Mouse (Mus musculus): ENCODE results near the gene Rnf183. TPM values are rescaled to one million over a fixed set of nuclear protein-coding genes. Genes with fewer than 3 reads are reported as not detected.

Rnf183 gene
- polyA plus RNA-seq, 1 experiment from 2014 or later = not detected

DNA sequence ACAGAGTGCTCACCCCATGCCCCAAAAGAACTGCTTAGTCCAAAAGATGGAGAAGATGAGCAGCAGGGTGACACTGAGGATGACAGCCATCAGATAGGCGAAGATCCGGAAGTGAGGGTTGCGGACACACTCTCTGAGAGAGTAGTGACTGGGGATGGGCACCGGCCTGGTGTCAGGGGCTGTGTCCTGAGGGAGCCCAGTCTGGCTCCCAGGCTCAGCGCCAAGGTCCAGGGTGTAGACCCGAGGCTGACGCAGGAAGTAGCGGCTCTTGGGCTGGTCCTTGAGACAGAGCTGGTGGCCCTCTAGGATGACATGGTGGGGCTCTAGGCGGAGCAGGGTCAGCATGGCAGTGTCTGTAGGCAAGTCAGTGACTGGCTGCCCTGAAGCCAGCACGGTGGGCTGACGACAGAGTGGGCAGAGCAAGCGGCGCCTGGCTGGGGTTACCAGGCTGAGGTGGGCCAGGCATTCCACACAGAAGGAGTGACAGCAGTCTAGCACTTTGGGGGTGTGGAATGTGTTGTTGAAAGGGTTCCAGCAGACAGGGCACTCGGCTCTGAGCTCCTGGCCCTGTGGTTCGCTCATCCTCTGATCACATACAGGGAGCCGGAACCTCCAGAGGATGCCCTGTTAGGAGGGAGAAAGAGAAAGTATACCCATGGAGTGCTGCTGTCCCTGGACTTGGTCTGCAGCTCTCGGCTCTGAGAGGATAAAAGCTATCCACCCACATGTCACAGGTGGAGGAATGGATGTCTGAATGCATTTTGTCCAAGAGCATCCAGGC lies 6.9 kb downstream of the Rnf183 start:
- 84% methylated on average over 17 of the region's 17 CpGs for WGBS
- ATAC-seq = 0 out of 2 replicates have a peak, but pooled peaks have one; percentile 36

DNA sequence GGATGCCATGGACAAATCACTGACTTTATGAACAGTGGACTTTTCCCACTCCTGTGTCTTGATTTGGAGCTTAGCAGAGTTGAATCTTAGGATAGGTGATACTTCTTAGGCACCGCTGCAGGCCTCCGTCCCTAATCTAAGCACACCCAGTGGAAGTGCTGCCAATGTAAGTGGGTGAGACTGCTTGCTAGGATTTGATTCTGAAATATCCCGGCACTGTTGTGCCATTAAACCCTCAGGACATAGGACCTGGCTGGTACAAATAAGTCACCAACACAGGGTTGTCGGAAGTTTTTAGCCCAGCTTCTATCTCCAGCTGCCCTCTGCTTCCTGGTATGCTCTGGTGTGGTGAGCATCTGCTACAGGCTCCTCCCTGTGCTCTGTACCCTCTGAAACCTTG lies 9.2 kb downstream of the Rnf183 start:
- Histone ChIP-seq H3K27ac (no peak overlapping the region), H3K36me3 (ENCODE audit: poor library complexity, severe bottlenecking) (peaks cover 52% of the 10 kb centered on the region), H3K27me3 (no peaks in the 10 kb centered on the region), H3K4me3 (no peak overlapping the region), H3K4me1 (no peaks in the 10 kb centered on the region), H3K4me2 (no peak overlapping the region), H3K9me3 (replicated peaks) (no peaks in the 10 kb centered on the region), H3K9ac (no peak overlapping the region)
- WGBS = 95% methylated on average over 4 of the region's 4 CpGs
- no peak for ATAC-seq

More for the DNA sequence above, 6.9 kb downstream of the Rnf183 start:
- Histone ChIP-seq H3K4me3 (no peak overlapping the region), H3K27ac (no peak overlapping the region), H3K4me2 (no peak overlapping the region), H3K9ac (no peak overlapping the region), H3K36me3 (ENCODE audit: poor library complexity, severe bottlenecking) (peaks cover 29% of the 10 kb centered on the region), H3K4me1 (no peaks in the 10 kb centered on the region), H3K27me3 (no peaks in the 10 kb centered on the region), H3K9me3 (replicated peaks) (no peaks in the 10 kb centered on the region)

DNA sequence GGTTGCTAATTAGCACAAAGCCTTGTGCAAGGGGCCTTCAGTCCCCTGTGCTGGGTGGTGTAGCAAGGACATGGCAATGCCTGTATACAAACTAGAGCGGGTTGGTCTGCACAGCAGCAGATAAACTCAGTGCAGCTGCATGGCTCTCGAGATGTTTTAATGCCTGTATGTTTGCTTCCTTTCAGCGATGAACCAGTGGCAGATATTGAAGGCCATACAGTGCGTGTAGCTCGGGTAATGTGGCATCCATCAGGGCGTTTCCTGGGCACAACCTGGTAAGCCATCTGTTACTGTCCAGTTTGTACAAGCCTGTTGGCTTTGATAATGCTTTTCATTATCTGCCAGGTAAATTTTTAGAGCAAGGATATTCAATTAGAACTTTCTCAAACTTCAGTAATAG lies 16.0 kb downstream of the Rnf183 start:
- H3K9me3 ChIP-seq (replicated peaks) = no peaks in the 10 kb centered on the region
- ATAC-seq = no peak

DNA sequence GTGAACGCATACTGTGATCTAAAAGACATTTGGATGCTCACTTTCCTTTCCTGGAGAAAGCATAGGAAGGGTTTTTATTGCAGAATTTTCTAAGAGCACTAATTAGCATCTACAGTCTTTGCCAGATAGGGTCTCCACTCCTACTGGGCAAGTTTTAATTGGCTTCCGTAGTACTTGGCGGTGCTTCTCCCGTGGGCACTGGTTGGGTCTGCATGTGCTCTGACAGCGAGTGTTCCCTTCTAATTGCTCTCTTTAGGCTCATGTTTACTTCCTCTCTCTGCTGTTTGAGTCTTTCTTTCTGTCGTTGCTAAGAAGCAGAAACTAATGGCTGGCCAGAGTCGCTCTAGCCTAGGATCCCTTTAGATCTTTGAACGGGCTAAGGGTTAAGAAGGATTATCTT lies 16.6 kb downstream of the Rnf183 start:
- no peaks in the 10 kb centered on the region for H3K9me3 ChIP-seq (replicated peaks)
- H3K9ac ChIP-seq = no peak overlapping the region
- H3K27me3 ChIP-seq = no peaks in the 10 kb centered on the region
- H3K27ac ChIP-seq = no peak overlapping the region
- no peak; the same call in 1 of the 2 replicates for ATAC-seq
- H3K4me3 ChIP-seq = no peak overlapping the region
- no peak overlapping the region for H3K4me2 ChIP-seq
- H3K36me3 ChIP-seq (ENCODE audit: poor library complexity, severe bottlenecking) = peaks cover 99% of the 10 kb centered on the region
- 60% methylated on average over 8 of the region's 8 CpGs for WGBS
- H3K4me1 ChIP-seq = no peaks in the 10 kb centered on the region

More for the DNA sequence above, 16.0 kb downstream of the Rnf183 start:
- no peaks in the 10 kb centered on the region for H3K4me1 ChIP-seq
- no peak overlapping the region for H3K27ac ChIP-seq
- H3K4me2 ChIP-seq = no peak overlapping the region
- WGBS = 90% methylated on average over 6 of the region's 6 CpGs
- no peaks in the 10 kb centered on the region for H3K27me3 ChIP-seq
- H3K4me3 ChIP-seq = no peak overlapping the region
- H3K9ac ChIP-seq = no peak overlapping the region
- peaks cover 99% of the 10 kb centered on the region for H3K36me3 ChIP-seq (ENCODE audit: poor library complexity, severe bottlenecking)

DNA sequence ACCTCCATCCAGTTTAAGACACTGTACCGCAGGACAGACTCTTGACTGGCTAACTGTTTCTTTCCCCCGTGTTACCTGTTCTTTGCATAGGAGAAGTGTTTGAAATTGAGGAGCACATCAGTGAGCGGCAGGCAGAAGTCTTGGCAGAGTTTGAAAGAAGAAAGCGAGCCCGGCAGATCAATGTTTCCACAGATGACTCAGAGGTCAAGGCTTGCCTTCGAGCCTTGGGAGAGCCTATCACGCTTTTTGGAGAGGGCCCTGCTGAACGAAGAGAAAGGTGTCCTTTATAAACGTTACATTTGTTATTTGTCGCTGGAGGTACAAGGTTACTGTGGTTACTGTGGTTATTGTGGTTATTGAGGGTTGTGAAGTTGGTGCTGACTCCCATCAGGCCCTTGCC lies 23.4 kb downstream of the Rnf183 start:
- no peaks in the 10 kb centered on the region for H3K9me3 ChIP-seq (replicated peaks)
- no peaks in the 10 kb centered on the region for H3K27me3 ChIP-seq
- peaks cover 56% of the 10 kb centered on the region for H3K36me3 ChIP-seq (ENCODE audit: poor library complexity, severe bottlenecking)
- H3K27ac ChIP-seq = no peak overlapping the region
- peaks cover 22% of the 10 kb centered on the region for H3K4me1 ChIP-seq
- H3K4me2 ChIP-seq = no peak overlapping the region
- no peak overlapping the region for H3K4me3 ChIP-seq
- no peak overlapping the region for H3K9ac ChIP-seq
- WGBS = 95% methylated on average over 10 of the region's 10 CpGs
- ATAC-seq = no peak

DNA sequence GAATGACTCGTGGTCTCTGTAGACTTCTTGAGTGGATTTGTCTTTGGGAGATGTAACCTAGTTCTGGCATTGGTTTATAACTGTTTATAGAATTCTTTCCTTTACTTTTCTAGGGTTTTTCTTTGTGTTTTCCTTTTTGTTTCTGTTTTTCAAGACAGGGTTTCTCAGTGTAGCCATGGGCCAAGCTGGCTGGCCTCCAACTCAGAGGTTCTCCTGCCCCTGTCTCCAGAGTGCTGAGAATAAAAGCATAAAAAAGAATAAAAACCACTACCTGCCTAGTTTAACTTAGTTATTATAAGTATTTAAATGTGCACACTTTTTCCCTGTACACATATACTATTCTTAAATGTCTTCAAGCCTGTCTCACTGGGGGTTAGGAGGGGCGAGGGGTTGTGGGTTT lies 24.7 kb downstream of the Rnf183 start:
- Histone ChIP-seq H3K27ac (no peak overlapping the region), H3K4me1 (peaks cover 32% of the 10 kb centered on the region), H3K4me2 (peak overlapping the region; percentile 79), H3K27me3 (no peaks in the 10 kb centered on the region), H3K9ac (no peak overlapping the region), H3K4me3 (peak overlapping the region; percentile 79), H3K36me3 (ENCODE audit: poor library complexity, severe bottlenecking) (peaks cover 43% of the 10 kb centered on the region), H3K9me3 (replicated peaks) (no peaks in the 10 kb centered on the region)
- no peak for ATAC-seq
- 84% methylated on average over 2 of the region's 2 CpGs for WGBS

DNA sequence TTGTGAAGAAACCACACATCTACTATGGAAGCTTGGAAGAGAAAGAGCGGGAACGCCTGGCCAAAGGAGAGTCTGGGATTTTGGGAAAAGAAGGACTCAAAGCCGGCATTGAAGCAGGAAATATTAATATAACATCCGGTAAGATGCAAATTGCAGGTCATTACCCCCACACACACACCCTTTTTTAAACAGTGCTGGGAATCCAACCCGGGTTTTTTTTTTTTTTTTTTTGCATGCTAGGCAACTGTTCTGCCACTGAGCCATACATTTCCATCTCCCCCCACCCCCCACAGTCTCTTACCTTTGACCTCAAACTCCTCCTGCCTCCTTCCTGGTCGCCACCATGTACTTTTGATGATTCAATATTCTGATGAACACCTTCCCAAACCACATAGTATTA lies 25.4 kb downstream of the Rnf183 start:
- Histone ChIP-seq H3K27me3 (no peaks in the 10 kb centered on the region), H3K36me3 (ENCODE audit: poor library complexity, severe bottlenecking) (peaks cover 40% of the 10 kb centered on the region), H3K9me3 (replicated peaks) (no peaks in the 10 kb centered on the region), H3K4me3 (peak overlapping the region; percentile 79), H3K4me2 (peak overlapping the region; percentile 79), H3K9ac (peak overlapping the region; percentile 91), H3K27ac (no peak overlapping the region), H3K4me1 (peaks cover 36% of the 10 kb centered on the region)
- ATAC-seq = no peak
- WGBS = 50% methylated on average over 6 of the region's 6 CpGs

DNA sequence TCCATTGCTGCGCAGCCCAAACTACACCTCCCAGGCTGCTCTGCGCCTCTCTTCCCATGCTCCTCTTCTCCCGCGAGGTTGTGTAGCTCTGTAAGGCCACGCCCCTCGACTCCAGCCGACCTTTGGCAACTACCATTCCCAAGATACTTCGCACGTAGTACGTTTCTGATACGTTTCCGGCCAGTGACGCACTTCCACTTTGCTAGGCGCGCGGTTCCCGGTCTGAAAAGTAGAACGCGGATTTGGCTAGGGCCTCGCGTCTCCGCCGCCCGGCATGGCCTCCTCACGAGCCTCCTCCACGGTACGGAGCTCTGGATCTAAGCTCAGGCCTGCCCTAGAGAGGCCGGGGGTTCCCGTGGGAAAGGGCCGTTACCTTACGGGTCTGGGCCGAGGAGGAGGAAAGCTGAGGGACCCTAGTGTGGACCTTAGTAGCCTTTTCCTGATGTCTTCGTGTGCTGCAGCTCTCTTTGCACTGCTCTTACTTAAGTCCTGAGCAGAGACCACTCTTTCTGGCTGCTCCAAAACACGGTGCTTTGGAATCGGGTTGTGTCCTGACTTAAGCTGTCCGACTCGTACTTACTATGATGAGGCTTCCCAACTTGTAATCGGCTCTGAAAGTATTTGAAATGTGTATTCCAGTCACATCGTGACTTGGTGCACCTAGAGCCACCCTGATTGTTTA lies 26.3 kb downstream of the Rnf183 start, which contains the start of the genes Cdc26 and Prpf4:
Gene Cdc26 (minus strand): TSS at position 42 of the 682 bp plus-strand sequence.
Gene Prpf4 (plus strand): TSS at position 197 of the 682 bp plus-strand sequence.
- under 1% methylated on average over 39 of the region's 39 CpGs for WGBS
- Histone ChIP-seq H3K4me2 (peak within 1 kb of the TSS; percentile 79), H3K27ac (peak within 1 kb of the TSS; percentile 76), H3K27me3 (no peaks in the 10 kb centered on the region), H3K4me3 (peak within 1 kb of the TSS; percentile 79), H3K36me3 (ENCODE audit: poor library complexity, severe bottlenecking) (peaks cover 36% of the 10 kb centered on the region), H3K9me3 (replicated peaks) (no peaks in the 10 kb centered on the region), H3K4me1 (peaks cover 39% of the 10 kb centered on the region), H3K9ac (peak within 1 kb of the TSS; percentile 91)
- ATAC-seq = peak; percentile 99

DNA sequence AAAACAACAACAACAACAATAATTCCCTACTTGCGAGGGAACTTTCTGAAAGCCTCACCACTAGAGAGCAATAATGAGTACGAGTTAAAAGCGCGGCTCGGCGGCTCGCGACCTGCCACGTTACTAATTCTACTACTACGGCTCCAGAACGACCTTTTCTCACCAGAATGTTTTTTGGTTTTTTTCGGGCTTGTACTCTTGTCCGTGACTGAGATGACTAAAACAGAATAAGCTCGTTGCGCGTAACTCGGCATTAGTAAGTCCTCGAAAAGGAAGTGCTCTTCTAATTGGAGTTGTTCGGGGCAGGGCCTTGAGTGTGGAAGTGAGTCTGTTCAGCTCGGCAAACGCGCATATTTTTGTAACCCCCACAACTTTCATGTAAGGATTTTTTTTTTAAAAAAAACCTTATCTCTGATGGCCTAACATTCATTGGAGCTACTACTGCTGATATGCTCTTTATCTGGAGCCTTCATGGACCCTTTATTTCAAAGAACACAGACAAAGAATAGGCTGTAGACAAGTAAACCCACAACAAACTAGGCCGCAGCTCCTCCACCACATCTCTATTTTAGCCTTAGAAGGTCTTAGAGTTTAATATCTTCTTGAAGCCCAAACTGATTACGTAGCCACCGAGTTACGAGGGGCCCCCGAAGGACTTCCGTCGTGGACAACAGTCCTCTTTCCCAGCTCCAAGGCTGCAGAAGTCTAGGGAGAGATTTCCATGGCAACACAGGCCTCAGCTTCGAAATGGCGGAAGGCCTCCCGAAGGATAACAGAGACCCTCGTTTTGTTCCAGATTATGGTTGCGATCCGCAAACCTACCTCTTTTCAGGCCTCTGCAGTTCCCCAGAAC lies 27.1 kb downstream of the Rnf183 start:
- peak; percentile 6 for ATAC-seq
- Histone ChIP-seq H3K9me3 (replicated peaks) (no peaks in the 10 kb centered on the region), H3K27ac (peak overlapping the region; percentile 76), H3K4me1 (peaks cover 39% of the 10 kb centered on the region), H3K27me3 (no peaks in the 10 kb centered on the region), H3K9ac (peak overlapping the region; percentile 79), H3K36me3 (ENCODE audit: poor library complexity, severe bottlenecking) (peaks cover 32% of the 10 kb centered on the region), H3K4me2 (peak overlapping the region; percentile 79), H3K4me3 (peak overlapping the region; percentile 79)
- under 1% methylated on average over 35 of the region's 35 CpGs for WGBS

DNA sequence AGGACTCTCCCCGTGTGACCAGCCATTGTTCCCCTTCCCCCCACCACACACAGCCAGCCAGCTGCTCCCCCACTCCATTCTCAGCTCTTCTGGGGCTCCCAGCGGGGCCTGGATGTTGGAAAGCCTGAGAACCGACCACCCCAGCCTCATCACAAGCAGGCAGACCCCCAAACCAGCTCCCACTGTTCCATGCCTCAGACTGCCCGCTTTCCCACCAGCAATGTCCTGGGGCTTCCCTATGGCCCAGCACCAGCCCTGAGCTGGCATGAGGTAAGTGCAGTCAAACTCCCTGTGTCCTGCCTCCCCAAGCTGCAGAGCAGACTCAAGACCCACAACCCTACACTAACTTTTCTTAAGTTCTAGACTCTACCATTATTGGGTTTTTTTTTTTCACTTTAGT lies 28.9 kb downstream of the Rnf183 start:
- Histone ChIP-seq H3K36me3 (ENCODE audit: poor library complexity, severe bottlenecking) (peaks cover 30% of the 10 kb centered on the region), H3K4me3 (no peak overlapping the region), H3K4me1 (peaks cover 39% of the 10 kb centered on the region), H3K27ac (no peak overlapping the region), H3K27me3 (no peaks in the 10 kb centered on the region), H3K9ac (no peak overlapping the region), H3K9me3 (replicated peaks) (no peaks in the 10 kb centered on the region), H3K4me2 (peak overlapping the region; percentile 24; the same call in 1 of the 2 replicates)
- no peak for ATAC-seq
- 83% methylated on average over 4 of the region's 4 CpGs for WGBS

DNA sequence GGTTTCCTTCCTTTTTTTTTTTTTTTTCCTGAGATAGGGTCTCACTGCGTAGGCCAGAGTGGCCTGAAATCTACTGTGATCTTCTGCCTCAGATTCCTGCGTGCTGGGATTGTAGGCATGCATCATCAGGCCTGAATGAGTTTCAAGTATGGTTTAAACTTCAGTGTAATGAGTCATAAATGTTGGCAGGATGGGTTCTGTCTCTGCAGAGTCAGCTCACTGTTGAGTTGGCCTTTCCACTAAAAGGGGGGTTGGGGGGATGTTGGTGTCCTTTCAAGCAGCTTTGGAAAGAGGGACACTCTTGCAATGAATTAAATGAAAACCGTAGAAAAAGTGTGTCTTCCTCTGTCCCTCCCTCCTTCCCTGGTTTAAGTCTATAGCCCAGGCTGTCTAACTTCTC lies 36.1 kb downstream of the Rnf183 start:
- WGBS = 91% methylated on average over 3 of the region's 3 CpGs
- peaks cover 84% of the 10 kb centered on the region for H3K36me3 ChIP-seq (ENCODE audit: poor library complexity, severe bottlenecking)
- H3K27ac ChIP-seq = no peak overlapping the region
- no peak overlapping the region for H3K4me3 ChIP-seq
- no peak for ATAC-seq
- no peaks in the 10 kb centered on the region for H3K4me1 ChIP-seq
- no peak overlapping the region for H3K4me2 ChIP-seq
- H3K9ac ChIP-seq = no peak overlapping the region
- no peaks in the 10 kb centered on the region for H3K9me3 ChIP-seq (replicated peaks)
- H3K27me3 ChIP-seq = no peaks in the 10 kb centered on the region

All from forebrain, embryonic 13.5 days (tissue).